Mouse (Mus musculus): ENCODE results near the gene Stum. TPM values are rescaled to one million over a fixed set of nuclear protein-coding genes. Genes with fewer than 3 reads are reported as not detected.

The Stum gene
- total and polyA plus RNA-seq, 3 experiments, result 0.42 to 0.61 (median 0.51) TPM

DNA sequence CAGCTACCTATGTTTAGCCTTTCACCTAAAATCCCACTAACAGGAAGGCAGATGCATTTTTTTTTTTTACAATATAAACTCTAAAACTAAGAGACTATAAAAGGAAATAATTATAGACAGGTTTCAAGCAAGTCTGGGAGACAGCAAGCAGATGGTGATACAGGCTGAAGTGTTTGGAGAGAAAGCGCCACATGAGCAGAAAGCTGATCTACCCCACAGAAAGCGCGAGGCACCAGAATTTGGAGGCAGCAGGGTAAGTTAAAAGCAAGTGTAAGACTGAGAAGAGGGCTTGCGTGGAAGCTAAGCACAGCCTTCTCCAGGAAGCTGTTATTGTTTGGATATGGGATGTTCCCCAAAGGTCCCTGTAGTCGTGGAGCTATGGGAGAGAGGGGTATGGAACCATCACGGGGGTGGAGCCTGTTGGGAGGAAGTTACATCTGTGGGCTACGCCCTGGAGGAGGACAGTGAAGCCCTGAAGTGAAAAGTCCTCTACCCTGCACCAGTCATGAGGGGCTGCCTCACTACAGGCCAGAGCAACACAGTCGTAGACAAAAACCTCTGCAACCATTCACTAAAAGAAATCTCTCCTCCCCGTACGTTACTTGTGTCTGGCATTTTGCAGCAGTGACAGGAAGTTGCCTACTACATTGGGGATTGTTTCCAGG, 34.2 kb upstream of the Stum start:
- no peaks in the 10 kb centered on the region for H3K9me3 ChIP-seq (replicated peaks; ENCODE audit: low read length)
- H3K27ac ChIP-seq (ENCODE audit: insufficient read depth, low read depth), result peak overlapping the region; percentile 4; the same call in 1 of the 2 replicates
- peak; percentile 72 for DNase-seq (ENCODE audit: extremely low read depth)
- in situ Hi-C loops (cut with MboI; ENCODE audit: low pct_ligation_motif_present, low pct_unique_long_range_greater_than_20kb, low sequenced_read_pairs), result no loop called here
- H3K9ac ChIP-seq (ENCODE audit: insufficient read depth, low read depth), result no peak overlapping the region
- H3K27me3 ChIP-seq (replicated peaks), result no peaks in the 10 kb centered on the region
- peak overlapping the region in 2 of 3 experiments; percentile 52 to 60 for H3K4me3 ChIP-seq (replicated peaks in 1 of 3; ENCODE audit: low read depth in 2 of 3, low read length in 2 of 3, poor library complexity in 1 of 3)
- dilution Hi-C loops (cut with MboI; ENCODE audit: extremely low pct_ligation_motif_present, extremely low pct_unique_long_range_greater_than_20kb, low sequenced_read_pairs), result no loop called here
- H3K4me2 ChIP-seq (ENCODE audit: insufficient read depth, low read depth, poor library complexity, severe bottlenecking), result peak overlapping the region; percentile 16; the same call in 1 of the 2 replicates
- no peak for TF ChIP-seq USF1 (IDR thresholded peaks at IDR 0.05; ENCODE audit: low read depth, low read length)
- no peak for TF ChIP-seq PAX5 (IDR thresholded peaks at IDR 0.05; ENCODE audit: low read length)
- TF ChIP-seq MAX (IDR thresholded peaks at IDR 0.05; ENCODE audit: low read length), result 0 out of 2 replicates have a peak, but pooled peaks have one; percentile 37
- TF ChIP-seq TBP (conservative IDR thresholded peaks at IDR 0.05; ENCODE audit: low read depth, low read length), result peak; percentile 83
- TF ChIP-seq MYC (IDR thresholded peaks at IDR 0.05; ENCODE audit: low read depth, low read length), result no peak
- TF ChIP-seq UBTF (IDR thresholded peaks at IDR 0.05; ENCODE audit: low read depth, low read length), result no peak
- no peak for TF ChIP-seq MAZ (IDR thresholded peaks at IDR 0.05; ENCODE audit: low read depth, low read length)
- no peak for TF ChIP-seq MXI1 (IDR thresholded peaks at IDR 0.05; ENCODE audit: low read depth, low read length)
- peak; percentile 67 for TF ChIP-seq POLR2A (IDR thresholded peaks at IDR 0.05; ENCODE audit: low read depth, low read length)
- no peak for TF ChIP-seq USF2 (conservative IDR thresholded peaks at IDR 0.05; ENCODE audit: low read depth, low read length)
- TF ChIP-seq E2F4 (IDR thresholded peaks at IDR 0.05; ENCODE audit: insufficient replicate concordance, low read depth, low read length), result no peak
- TF ChIP-seq JUND (conservative IDR thresholded peaks at IDR 0.05; ENCODE audit: low read depth, low read length), result no peak
- H3K36me3 ChIP-seq (replicated peaks in 1 of 2; ENCODE audit: control insufficient read depth in 1 of 2, insufficient read depth in 1 of 2, low read length in 1 of 2), result peaks cover 0 to 20% of the 10 kb centered on the region in 2 experiments
- no peaks in the 10 kb centered on the region for H3K79me2 ChIP-seq (replicated peaks; ENCODE audit: control insufficient read depth, extremely low read depth, insufficient read depth, poor library complexity, severe bottlenecking)
- peaks cover 46 to 68% of the 10 kb centered on the region in 2 experiments for H3K4me1 ChIP-seq (ENCODE audit: control insufficient read depth in 1 of 2, insufficient read depth in 2 of 2)

DNA sequence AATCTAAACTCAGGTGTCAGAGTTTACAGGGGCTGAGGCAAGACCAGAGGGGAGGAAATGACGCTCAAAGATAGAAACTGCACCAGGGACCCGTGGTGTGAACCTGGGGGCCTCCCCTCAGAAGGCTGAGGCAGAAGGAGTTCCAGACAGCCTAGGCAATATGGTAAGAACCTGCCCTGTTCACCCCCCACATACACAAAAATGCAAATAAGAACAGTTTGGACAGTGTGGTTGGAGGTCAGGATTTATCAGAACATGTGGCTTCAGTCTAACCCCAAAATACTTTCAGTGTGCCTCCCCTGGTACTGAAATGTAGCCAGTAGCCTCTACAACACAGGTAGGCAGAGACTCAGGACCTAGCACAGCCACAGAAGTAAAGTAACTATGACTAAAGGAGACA, 30.8 kb upstream of the Stum start:
- H3K9me3 ChIP-seq (replicated peaks; ENCODE audit: low read length), result no peaks in the 10 kb centered on the region
- H3K27ac ChIP-seq (ENCODE audit: insufficient read depth, low read depth), result peak overlapping the region; percentile 52
- no peak overlapping the region for H3K4me3 ChIP-seq (replicated peaks in 1 of 3; ENCODE audit: low read depth in 2 of 3, low read length in 2 of 3, poor library complexity in 1 of 3)
- DNase-seq (ENCODE audit: extremely low read depth), result peak; percentile 94
- no peak overlapping the region for H3K9ac ChIP-seq (ENCODE audit: insufficient read depth, low read depth)
- dilution Hi-C loops (cut with MboI; ENCODE audit: extremely low pct_ligation_motif_present, extremely low pct_unique_long_range_greater_than_20kb, low sequenced_read_pairs), result no loop called here
- H3K36me3 ChIP-seq (replicated peaks in 1 of 2; ENCODE audit: control insufficient read depth in 1 of 2, insufficient read depth in 1 of 2, low read length in 1 of 2), result peaks cover 0 to 47% of the 10 kb centered on the region in 2 experiments
- H3K79me2 ChIP-seq (replicated peaks; ENCODE audit: control insufficient read depth, extremely low read depth, insufficient read depth, poor library complexity, severe bottlenecking), result no peaks in the 10 kb centered on the region
- peak overlapping the region; percentile 2 for H3K4me2 ChIP-seq (ENCODE audit: insufficient read depth, low read depth, poor library complexity, severe bottlenecking)
- H3K4me1 ChIP-seq (ENCODE audit: control insufficient read depth in 1 of 2, insufficient read depth in 2 of 2), result peaks cover 60 to 74% of the 10 kb centered on the region in 2 experiments
- in situ Hi-C loops (cut with MboI; ENCODE audit: low pct_ligation_motif_present, low pct_unique_long_range_greater_than_20kb, low sequenced_read_pairs), result no loop called here
- H3K27me3 ChIP-seq (replicated peaks), result no peaks in the 10 kb centered on the region
- peak; percentile 45; the same call in 1 of the 2 replicates for TF ChIP-seq TBP (conservative IDR thresholded peaks at IDR 0.05; ENCODE audit: low read depth, low read length)
- TF ChIP-seq CTCF (conservative IDR thresholded peaks at IDR 0.05 in 1 of 2, IDR thresholded peaks at IDR 0.05 in 1 of 2; ENCODE audit: low read depth in 2 of 2, low read length in 2 of 2), result no peak
- TF ChIP-seq MAX (IDR thresholded peaks at IDR 0.05; ENCODE audit: low read length), result peak; percentile 90
- peak; percentile 95 for TF ChIP-seq ETS1 (conservative IDR thresholded peaks at IDR 0.05; ENCODE audit: low read depth, low read length)
- TF ChIP-seq ZNF384 (IDR thresholded peaks at IDR 0.05; ENCODE audit: low read depth, low read length), result no peak
- 0 out of 2 replicates have a peak, but pooled peaks have one; percentile 24 for TF ChIP-seq KAT2A (IDR thresholded peaks at IDR 0.05; ENCODE audit: insufficient replicate concordance, low read length)
- TF ChIP-seq CHD2 (IDR thresholded peaks at IDR 0.05; ENCODE audit: low read length), result peak; percentile 61
- TF ChIP-seq UBTF (IDR thresholded peaks at IDR 0.05; ENCODE audit: low read depth, low read length), result no peak
- TF ChIP-seq PAX5 (IDR thresholded peaks at IDR 0.05; ENCODE audit: low read length), result no peak
- peak; percentile 87; the same call in 1 of the 2 replicates for TF ChIP-seq EP300 (IDR thresholded peaks at IDR 0.05; ENCODE audit: low read length)
- TF ChIP-seq MEF2A (IDR thresholded peaks at IDR 0.05; ENCODE audit: borderline replicate concordance, low read depth, low read length), result peak; percentile 95
- peak; percentile 73; the same call in 1 of the 2 replicates for TF ChIP-seq RCOR1 (conservative IDR thresholded peaks at IDR 0.05; ENCODE audit: low read depth, low read length)
- TF ChIP-seq USF1 (IDR thresholded peaks at IDR 0.05; ENCODE audit: low read depth, low read length), result no peak; the same call in 1 of the 2 replicates
- TF ChIP-seq POLR2AphosphoS2 (IDR thresholded peaks at IDR 0.05; ENCODE audit: low read depth, low read length), result no peak
- peak; percentile 90 for TF ChIP-seq MYC (IDR thresholded peaks at IDR 0.05; ENCODE audit: low read depth, low read length)
- peak; percentile 82 for TF ChIP-seq SIN3A (IDR thresholded peaks at IDR 0.05; ENCODE audit: low read length)
- peak; percentile 87 for TF ChIP-seq BHLHE40 (IDR thresholded peaks at IDR 0.05; ENCODE audit: low read depth, low read length)
- peak; percentile 90 for TF ChIP-seq TCF12 (IDR thresholded peaks at IDR 0.05; ENCODE audit: low read depth, low read length)
- no peak for TF ChIP-seq USF2 (conservative IDR thresholded peaks at IDR 0.05; ENCODE audit: low read depth, low read length)
- no peak for TF ChIP-seq ZKSCAN1 (IDR thresholded peaks at IDR 0.05; ENCODE audit: borderline replicate concordance, low read depth, low read length)
- TF ChIP-seq RAD21 (IDR thresholded peaks at IDR 0.05; ENCODE audit: low read depth, low read length), result no peak; the same call in 1 of the 2 replicates
- TF ChIP-seq MXI1 (IDR thresholded peaks at IDR 0.05; ENCODE audit: low read depth, low read length), result peak; percentile 82; the same call in 1 of the 2 replicates
- TF ChIP-seq ZMIZ1 (IDR thresholded peaks at IDR 0.05; ENCODE audit: low read depth, low read length), result peak; percentile 79; the same call in 1 of the 2 replicates
- TF ChIP-seq ELF1 (IDR thresholded peaks at IDR 0.05; ENCODE audit: low read depth, low read length), result 0 out of 2 replicates have a peak, but pooled peaks have one; percentile 22
- peak; percentile 93 for TF ChIP-seq IRF4 (IDR thresholded peaks at IDR 0.05; ENCODE audit: low read depth, low read length)
- no peak for TF ChIP-seq NELFE (IDR thresholded peaks at IDR 0.05; ENCODE audit: low read depth, low read length)

Measured in CH12.LX (cell line).